Mouse (Mus musculus) cerebellum, adult 8-10 months (tissue): Measurements from ENCODE around the gene Nudcd2.
"Not testable (repeated sequence)": the region's sequence is repeated elsewhere in the genome, so short reads cannot be mapped to it uniquely, and the experiment has no call there.

Experiments
- DNase-seq: peaks from one replicate; pipeline ENCODE4 v3.0.0; 2022

Gene Nudcd2

DNA sequence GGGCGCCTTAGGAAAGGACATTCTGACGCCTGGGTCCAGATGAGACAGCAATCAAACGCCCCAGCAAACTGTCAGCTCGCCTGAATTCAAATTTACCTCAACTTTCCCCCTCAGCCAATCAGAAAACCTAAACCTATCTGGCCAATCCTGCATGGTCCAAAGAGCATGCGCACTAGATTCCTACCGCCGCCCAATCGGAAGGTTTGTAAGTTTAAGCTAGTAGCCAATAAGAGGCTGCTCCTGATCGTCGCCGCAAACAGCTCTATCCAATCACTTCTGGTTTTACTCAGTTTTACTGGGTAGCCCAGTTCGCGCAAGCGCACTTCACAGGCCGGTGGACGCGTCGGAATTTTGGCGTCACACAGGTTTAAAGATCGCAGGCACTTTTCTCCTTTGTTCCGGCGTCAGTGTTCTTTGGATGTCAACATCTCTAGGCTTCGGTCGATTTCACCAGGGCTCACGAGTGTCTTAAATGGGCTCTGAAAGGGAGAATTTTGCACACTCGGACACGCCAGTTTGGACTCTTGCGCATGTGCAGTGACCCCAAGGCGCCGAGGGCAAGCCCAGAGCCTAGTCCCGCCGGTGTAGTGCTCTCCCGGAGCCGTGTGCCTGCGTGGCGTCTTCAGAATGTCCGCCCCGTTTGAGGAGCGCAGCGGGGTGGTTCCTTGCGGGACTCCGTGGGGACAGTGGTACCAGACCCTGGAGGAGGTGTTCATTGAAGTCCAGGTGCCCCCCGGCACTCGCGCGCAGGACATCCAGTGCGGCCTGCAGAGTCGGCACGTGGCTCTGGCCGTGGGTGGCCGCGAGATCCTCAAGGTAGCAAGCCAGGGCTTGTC is at the start of gene Nudcd2, which contains the start of gene Hmmr:
Gene Nudcd2 (plus strand): TSS at position 329 of the 836 bp plus-strand sequence.
Gene Hmmr (minus strand): TSS at position 84 of the 836 bp plus-strand sequence.
- DNase-seq: peak; percentile 93

DNA sequence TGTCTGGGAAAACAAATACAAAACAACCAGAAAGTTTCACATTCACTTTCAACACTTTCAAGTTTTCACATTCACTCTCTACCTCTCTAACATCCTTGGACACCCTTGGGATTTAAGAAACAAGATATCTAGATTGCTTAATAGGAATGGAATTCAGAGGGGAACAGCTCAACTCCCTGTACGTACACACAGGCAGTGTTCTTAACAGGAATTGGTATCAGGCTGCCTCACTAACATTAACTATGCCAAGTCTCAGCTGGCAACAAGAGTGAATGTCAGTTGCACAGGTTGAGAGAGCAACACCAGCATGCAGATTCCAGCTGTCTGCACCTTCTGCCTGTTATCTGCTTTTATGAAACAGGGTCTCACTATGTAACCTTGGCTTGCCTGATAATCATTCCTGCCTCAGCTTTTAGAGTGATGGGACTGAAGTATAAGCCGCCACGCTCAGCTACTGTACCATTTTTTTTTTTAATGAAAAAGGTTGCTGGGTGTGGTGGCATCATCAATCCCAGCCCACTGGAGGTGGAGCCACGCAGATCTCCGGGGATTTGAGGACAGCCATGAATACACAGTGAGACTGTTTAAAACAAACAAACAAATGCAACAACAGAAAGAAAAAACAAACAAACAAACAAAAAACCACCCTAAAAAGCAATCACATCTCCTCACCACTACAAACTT is 42.9 kb upstream of the Nudcd2 start:
- DNase-seq: no peak

DNA sequence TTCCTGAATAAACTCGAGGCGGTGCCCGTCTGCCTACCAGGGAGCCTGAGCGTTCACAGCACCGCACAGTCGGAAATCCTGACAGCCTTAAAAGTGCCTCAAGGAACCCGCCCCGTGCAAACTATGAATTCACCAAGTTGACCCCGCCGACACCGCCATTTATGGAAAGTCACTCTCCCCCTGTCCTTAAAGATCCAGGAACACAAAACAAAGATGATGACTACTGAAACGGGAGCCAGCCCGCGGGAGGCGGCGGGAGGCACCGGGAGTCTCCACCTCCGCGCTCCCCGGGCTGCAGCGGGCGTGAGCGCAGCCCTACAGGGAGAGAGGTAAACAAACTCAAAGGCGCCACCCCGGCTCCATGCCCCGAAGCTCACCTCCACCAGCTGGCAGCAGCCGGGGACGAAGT is 41.4 kb upstream of the Nudcd2 start:
- DNase-seq: no peak

DNA sequence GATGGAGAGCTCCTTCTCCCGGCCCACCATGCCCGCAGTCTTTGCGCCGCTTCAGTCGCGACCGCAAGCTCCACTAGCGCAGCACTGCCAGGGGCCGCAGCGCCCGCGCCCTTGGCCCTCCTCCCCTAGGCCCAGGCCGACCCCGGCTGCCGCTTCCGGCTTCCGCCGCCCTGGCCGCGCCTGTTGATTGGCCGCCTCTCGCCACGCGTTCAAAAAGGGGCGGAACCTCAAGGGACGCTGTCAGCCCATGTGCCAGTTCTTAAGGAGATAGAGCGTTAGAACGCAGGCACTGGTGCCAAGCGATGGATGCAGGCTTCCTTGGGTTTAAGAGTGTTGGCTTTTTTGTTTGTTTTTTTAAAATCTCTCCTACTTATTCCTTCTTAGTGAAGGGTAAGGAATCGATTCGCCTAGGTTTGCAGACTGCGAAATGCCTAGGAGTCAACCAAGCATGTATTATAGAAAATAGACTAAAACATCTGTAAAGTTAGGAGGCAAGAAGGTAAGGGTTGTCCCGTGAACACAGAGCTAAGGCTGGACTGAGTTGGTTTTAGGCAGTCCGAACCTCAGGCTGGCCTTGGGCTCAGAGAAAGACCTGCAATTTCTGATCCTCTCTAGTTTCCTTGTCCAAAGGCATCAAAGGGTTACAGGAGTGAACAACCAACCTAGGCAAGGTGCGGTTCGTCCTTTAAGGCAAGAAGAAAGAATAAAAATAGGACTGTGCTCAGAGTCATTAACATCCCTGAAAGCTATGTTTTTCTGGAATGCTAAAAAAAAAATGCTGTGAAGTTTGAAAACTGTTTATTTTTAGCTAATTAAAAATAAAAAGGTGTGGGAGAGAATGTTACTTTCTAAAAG is 40.7 kb upstream of the Nudcd2 start:
- peak; percentile 90 for DNase-seq

DNA sequence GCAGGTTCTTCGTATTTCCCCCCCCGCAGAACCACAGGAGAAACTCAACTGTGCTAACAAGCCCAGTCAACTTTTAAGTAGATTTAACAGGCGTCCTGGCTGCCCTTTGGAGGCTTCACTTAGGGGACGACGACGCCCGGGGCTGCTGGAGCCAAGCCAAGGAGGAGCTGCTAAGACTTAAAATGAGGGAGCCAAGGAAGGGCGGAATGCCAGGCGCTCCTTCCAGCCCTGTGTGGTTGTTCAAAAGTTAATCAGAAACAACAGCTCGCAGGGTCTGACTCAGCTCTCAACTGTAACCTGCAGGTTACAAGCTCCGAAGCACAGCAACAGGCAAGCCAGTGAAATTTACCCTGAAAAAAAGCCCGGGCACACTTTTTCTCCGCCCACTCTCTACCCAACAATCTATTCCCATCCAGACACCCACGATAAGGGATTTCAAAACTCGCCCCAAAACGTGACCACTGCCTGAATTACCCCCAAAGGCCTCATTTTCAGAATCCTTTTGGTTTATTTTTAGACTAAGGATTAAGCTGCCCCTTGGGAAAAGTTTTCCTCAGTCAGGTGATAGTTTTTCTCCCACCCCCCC is 40.0 kb upstream of the Nudcd2 start:
- DNase-seq: peak; percentile 42

DNA sequence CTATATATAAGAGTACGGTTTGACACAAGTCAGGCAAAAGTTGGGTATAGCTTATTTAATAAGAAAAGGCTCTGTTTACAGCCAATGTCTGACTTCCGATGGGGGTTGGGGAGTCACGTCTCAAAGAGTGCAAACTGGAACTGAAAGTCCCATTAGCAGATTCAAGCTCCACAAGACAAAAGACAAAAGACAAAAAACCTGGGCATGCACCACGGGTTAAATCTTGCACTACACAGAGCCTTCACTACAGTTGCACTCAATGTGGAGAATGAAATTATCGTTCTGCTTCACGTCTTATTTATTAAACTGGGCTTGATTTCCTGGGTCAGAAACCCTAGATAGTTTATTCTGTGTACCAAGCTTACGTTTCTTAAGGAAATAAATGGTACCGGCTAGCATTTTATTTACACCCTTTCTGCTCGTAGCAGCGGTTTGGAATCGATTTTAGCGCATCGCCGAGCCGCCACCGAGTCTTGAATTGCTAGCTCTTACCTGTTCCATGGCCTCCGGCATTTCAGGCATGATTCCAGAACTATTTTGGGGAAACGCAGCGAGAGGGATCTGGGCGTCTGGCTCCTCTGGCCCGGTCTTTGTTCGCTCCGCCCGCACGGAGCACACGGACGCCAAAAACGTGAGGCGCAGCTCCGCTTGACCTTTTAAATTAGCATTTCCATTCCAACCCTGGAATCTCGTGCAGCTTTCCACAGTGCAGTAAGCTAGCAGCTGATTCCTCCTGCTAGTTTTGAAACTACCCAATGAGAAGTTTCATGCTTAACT is 39.0 kb upstream of the Nudcd2 start:
- peak; percentile 74 for DNase-seq

DNA sequence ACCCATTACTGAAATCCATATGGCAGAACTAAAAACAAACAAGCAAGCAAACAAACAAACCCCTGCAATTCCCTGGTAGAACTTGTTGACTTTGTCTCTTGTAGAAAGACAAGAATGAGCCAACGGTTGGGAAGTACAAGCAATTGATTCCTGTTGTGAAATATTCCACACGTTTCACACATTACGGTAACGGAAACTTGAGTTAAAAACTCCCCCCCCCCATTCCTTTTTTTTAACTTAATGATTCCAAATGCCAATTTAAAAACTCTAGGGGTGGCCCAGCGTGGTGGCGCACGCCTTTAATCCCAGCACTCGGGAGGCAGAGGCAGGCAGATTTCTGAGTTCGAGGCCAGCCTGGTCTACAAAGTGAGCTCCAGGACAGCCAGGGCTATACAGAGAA is 38.4 kb upstream of the Nudcd2 start, which contains the start of gene Mat2b:
Gene Mat2b (minus strand): TSS at position 101 of the 400 bp plus-strand sequence.
- DNase-seq: no peak

DNA sequence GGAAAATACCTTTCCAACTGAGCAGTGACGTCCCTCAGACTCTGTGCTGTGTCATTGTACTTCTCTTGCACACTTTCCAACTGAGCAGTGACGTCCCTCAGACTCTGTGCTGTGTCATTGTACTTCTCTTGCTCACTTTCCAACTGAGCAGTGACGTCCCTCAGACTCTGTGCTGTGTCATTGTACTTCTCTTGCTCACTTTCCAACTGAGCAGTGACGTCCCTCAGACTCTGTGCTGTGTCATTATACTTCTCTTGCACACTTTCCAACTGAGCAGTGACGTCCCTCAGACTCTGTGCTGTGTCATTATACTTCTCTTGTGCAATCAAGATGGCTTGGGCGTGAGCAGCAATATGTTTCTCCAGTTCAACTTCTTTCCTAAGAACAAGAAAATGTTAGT is 23.6 kb upstream of the Nudcd2 start:
- not testable (repeated sequence) for DNase-seq

DNA sequence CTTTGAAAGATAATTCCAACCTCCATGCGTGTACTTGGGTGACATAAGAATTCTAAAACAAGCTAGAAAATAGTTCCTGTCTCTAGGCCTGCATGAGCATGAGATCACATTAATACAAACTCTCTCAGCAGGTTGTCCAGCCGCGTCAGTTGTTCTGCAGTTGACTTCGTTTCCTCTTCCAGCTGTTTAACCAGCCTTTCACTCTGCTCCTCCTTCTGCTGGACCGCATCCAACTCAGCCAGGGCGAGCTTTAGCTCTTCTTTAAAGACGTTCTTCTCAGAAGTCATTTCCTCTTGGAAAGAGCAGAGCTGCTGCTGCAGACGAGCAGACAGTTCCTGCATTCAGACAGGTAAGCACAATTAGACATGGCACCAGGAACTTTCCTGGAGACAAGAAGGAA is 19.6 kb upstream of the Nudcd2 start:
- DNase-seq: no peak

DNA sequence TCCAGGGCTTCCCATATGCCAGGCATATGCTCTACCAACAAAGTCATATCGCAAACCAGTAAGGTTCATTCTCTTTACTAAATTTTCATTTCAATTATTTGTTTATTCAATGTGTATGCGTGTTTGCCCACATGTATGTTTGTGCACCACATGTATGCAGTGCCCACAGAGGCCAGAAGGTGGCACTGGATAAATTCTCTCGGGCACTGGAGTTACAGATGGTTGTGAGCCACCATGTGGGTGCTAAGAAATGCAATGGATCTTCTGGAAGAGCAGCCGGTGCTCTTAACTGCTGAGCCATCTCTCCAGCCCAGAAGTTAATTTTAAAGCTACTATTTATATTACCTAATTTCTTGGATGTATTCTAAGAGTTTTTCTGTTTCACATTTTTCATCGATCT is 17.9 kb upstream of the Nudcd2 start:
- DNase-seq: no peak

DNA sequence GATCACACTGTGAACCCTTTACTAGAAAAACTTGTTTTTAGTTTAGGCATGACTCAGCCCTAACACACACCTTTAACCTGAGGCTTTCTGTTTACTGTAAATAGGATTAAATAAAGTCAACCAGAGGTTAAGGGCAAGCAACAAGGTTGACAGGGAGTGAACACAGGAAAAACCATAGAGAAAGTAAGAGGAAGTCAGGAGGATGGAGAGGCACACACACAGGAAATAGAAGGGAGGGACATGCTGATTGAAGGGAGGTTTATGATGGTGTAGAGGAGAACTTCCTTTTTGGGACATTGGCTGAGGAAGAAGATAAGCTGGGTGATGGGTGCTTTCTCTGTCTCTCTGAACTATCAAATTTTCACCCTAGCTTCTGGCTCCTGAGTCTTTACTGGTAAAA is 15.1 kb upstream of the Nudcd2 start:
- no peak for DNase-seq

DNA sequence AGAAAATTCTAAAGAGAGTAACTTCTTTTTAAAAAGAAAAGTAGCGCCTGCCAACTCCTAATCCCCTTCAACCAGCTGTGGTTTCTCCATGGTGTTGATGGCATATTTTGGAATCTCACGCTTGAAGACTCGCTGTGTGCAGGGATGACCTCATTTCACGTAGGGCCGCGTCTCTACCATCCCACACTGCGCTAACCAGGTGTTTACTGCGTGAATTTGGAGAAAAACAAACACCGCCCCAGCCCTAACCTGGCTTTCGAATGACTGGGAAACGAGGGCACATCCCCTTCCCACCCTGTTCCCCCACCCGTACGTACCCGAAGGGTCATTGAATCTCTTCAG is 499 bp upstream of the Nudcd2 start:
- DNase-seq: no peak

DNA sequence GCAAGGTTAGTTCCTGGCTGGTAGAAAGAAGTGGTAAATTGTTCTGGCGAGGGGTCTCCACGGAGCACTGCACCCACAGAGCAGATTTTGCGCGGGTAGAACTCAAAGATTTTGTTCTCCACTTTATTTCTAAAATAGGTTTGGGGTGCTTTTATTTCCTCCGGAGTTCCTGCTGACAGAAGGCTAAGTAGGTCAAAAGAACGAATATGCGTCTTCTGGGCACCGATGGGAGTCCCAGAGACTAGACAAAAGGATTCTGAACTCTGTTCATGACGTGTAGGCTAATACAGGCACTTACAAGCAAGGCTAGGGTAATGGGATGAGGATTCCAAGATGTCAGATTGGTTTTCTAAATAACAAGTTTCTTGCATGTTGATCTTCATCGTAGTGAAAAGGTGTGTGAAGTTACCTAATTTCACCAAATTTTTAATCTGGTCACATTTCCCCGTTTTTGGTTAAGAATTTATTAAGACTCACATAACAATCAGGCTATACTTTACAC is 835 bp downstream of the Nudcd2 start:
- DNase-seq: no peak

DNA sequence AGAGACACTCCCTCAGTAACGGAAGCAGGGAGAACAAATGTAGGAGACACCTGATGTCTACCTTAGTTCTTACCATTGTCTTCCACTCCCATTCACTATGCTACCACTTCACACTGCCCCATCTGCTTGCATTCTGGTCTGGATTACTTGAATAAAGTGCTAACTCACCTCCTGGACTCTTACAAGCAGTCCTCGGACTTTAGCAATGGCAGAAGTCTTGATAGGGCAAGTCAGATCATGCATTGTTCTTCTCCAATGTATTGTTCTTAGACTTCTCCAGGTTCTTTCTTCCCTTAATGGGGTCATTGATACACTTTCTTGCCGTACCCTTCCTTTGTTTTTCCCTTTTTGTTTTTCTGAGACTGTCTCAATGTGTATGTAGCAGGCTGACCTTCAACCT is 3.9 kb downstream of the Nudcd2 start:
- no peak for DNase-seq

DNA sequence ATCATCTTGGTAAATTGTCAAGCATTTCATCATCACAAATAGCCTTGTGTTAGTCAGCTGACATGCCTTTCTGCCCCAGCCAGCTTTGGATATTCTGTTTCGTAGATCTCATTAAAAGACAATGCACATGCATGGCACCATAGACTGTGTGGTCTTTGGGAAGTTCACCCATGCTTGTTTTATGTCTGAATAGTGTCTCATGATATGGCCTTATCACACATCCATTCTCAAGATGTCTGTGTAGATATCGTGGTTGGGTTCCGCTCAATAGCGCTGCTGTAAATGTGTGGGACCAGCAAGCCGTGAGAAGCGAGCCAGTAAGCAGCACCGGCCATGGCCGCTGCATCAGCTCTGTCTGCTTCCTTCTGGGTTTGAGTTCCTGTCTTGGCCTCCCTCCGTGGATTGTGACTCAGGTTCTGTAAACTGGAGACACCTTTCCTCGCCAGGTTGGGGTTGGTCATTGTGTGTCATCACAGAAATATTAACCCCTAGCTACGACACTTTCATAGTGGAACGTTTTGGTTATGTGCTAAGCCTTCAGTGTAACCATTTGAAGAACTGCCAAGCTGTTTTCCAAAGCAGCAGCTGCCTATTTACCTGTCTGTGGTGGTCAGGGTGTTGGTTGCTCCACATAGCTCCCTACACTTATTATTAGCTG is 8.3 kb downstream of the Nudcd2 start:
- no peak for DNase-seq

DNA sequence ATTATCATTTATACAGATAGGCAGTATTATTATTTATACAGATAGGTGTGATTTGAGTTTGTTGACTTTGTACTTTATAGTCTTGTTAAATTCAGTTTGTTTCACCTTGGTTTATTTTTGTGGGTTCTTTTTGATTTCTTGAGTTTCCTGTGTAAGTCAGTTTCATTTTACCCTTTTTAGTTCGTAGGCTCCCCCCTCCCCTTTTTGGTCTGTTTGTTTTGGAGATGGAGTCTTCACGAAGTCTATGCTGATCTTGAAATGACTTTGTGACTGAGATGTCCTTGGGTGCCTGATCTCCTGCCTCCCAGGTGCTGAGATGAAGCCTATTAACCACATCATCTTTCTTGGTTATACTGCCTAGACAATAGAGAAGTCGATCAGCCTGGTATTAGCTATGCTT is 10.9 kb downstream of the Nudcd2 start:
- DNase-seq: no peak

DNA sequence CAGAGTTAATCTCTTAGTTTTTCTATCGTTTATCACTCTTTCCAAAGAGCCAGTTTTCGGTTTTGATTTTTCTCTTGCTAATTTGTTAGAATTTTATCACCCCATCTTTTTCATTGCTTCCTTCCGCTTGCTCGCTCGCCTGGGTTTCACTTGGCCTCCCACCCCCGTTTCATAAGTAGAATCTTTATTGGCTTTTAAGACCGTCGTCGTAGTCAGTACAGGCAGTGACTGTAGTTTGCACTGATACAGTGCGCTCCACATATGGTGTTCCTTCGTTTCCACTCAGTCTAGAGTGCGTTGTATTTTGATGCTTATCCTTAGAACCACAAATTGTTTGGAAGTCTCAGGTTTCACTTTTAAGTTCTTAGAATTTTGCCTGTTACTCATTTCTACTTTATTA is 12.9 kb downstream of the Nudcd2 start:
- DNase-seq: no peak

DNA sequence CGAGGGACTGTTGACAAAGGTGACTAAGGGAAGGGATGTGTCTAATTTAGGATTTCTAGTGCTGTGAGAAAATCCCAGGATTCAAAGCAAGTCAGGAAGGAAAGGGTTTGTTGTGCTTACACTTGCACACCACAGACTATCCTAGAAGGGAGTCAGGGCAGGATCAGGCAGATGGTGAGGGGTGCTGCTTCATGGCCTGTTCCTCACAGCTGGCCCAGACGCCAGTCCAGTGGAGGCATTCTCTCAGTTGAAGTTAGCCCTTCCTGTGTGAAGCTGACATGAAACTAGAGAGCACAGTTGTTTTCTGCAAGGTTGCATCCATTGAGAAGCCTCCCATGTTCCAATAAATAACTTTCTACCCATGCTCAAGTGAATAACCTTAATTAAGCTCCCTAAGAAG is 14.2 kb downstream of the Nudcd2 start:
- DNase-seq: no peak

DNA sequence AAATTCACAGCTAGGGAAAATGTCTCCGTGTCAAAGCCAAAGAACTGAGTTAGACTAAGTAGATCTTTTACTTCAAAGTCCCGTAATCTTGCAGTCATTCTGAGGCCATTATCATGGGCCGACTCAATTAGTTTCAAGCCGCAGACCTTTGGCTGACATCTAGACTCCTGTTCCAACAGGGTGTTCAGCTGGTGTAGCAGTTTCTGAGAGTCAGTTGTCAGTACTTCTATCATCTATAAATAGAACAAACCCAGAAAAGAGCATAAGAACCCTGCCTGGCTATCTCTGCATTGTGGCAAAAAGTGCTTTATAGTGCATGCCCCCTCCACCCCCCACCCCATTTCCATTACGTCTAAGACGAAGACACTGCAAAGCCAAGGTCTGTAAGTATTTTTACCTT is 20.4 kb downstream of the Nudcd2 start:
- no peak for DNase-seq

DNA sequence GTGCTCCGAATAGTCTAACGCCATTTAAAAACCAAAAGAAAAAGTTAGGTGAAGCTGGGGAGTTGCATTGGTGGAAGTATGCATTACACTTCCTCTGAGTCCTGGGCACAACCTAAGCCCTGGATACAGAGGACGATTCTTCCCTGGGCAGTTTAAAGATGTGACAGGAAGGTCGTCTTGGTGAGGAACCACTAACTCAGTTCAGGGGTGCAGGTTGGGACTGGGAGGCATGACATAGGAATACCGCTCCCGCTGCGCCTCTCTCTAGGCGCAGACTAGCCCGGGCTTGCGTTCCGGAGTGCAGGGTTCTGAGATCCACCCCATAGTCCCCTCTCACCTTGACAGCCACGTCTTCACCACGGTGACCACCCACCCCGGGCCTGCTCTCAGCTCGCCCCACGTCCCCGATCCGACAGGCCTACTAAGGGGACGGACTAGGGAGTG is 21.2 kb downstream of the Nudcd2 start:
- DNase-seq: peak; percentile 11

DNA sequence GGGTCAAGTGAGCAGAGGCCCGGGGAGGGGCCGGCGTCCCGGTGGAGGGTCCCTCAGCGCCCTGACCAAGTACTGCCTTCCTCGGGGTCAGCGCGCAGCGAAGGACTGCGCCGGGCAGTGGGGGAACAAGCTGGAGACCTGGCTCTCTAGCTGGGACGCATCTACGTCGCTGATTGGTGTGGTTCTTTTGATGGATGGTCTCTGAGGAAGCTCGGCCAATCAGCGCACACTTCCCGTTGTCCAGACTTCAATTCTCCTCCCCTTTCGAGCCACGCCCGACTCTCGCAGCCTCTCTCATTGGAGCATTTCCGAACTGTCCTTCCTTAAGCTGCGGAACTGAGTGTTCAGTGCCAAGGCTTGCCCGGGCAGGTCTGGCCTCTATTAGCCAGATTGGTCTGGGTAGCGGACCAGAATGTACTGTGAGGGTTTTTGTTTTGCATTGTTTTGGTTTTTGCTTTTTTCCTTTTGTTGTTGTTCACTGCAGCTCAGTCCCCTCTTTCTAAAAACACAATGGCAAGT is 21.7 kb downstream of the Nudcd2 start, which contains the start of gene Ccng1:
Gene Ccng1 (minus strand): TSS at position 203 of the 519 bp plus-strand sequence.
- DNase-seq: peak; percentile 90
